Mouse (Mus musculus) spleen, adult 18-20 months (tissue): ENCODE measurements around the gene 6030468B19Rik.

Source experiments
- DNase-seq, 2 experiments: peaks; one replicate each; pipeline ENCODE4 v3.0.0; 2022; ENCODE audit warnings: mixed read lengths in 2 of 2

Gene 6030468B19Rik

DNA sequence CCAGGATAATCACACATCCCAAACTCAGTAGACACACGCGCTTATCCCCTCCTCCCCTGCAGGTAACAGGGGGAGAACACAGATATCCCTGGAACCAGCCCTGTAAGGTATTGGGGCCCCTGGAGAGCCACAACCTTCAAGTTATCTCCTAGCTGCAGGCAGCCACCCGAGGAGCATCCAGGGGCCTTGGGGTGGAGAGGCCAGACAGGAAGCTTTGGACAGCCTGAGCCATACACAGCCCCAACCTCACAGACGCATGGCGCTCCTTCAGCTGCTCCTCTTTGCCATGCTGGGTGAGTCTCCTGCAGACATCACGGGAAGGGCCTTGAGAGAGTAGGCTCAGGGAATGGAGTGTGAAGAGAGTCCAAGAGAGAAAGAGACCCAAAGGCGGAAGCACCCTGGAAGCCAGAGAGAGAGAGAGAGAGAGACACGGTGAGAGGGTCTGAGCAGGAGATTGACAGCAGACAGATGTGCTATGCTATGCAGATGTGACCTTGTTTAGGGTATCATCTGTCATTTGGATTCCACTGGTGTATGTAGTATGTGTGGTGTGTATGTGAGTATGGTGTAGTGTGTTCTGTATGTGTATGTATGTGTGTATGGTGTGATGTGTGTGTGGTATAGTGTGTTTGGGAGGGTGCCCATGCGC lies at the start of gene 6030468B19Rik:
Gene 6030468B19Rik, plus strand, starts transcription at position 150 of the 649 bp plus-strand sequence.
- DNase-seq: no peak

DNA sequence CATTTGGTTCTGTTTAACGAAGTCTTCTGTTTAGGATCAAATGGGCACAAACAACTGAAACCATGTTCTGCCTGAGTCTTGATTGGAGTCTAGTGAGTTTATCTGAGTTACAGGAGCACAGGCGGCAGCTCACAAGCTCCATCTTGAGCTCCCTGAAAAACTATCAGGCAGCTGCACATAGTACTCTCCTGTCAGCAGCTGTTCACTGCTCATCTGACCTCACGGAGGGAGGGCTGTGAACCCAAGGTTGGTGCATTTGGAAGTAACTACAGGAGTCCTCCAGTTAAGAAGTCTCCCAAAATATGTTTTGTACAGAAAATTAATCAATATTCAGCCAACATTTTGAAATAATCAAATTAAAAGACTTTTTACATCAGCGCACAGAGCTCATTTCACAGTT lies 48.8 kb upstream of the 6030468B19Rik start:
- DNase-seq: no peak

DNA sequence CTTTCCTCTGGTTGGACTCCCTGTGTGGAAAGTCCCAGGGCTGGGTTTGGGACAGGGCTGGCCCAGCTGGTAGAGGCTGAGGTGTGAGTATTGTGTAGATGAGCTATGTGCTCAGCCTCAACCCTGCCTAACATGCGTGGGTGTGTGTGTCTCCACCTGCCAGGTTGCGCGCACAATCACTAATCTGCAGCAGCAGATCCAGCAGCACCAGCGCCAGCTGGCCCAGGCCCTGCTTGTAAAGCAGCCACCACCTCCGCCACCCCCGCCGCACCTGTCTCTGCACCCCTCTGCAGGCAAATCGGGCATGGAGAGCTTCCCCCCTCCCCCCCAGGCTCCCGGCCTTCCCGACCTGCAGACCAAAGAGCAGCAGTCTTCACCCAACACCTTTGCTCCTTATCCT lies 48.0 kb upstream of the 6030468B19Rik start:
- no peak for DNase-seq

DNA sequence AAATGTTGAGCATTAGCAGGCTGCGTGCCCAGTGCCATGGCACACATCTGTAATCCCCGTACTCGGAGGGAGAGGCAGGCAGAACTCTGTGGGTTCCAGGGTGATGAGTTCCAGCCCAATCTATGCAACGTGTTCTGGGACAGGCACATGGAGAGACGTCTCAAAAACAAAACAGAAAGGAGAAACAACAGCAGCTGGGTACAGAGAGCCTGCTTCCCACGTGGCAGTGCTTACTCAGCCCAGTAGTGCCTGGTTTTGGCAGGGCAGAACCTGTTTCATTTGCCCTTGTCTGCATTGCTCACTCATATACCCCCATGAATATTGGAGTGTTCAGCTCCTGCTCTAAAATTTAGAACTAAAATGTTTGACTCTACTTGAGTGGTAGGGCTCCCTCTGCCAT lies 45.9 kb upstream of the 6030468B19Rik start:
- DNase-seq: no peak

DNA sequence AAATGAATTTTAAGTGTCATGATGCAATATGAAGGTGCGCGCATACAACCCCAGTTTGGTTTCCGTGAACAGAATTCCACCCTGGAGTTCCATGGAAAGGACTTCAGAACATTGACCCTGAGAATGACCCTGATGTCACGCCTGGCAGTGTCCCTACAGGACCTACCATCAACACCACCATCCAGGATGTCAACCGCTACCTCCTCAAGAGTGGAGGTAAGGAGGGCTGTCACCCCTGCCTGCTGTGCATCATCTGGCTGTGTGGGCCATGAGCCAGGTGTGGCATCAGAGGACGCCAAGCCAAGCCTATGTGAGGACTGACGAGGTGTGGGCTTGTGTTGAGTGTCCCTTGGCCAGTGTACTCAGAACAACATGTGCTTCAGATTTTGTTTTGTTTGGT lies 41.6 kb upstream of the 6030468B19Rik start:
- DNase-seq: no peak

DNA sequence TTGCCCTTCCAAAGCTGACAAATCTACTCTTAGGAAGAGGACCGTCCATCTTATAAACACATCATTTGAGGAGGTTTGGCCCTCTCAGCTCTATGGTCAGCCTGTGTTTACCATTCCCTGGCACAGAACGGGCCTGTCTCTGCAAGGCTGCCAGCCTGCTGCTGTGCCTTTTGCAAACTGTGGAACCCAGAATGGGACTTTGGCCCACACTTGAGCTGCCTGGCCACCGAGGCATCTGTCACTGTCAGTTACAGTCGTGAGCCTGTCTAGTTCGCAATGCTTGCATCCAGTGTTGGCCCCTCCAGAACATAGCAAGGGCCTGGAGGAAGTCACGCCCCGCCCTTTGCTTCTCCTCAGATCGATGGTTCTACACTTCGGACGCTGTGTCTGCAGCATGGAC lies 38.2 kb upstream of the 6030468B19Rik start:
- DNase-seq: no peak

DNA sequence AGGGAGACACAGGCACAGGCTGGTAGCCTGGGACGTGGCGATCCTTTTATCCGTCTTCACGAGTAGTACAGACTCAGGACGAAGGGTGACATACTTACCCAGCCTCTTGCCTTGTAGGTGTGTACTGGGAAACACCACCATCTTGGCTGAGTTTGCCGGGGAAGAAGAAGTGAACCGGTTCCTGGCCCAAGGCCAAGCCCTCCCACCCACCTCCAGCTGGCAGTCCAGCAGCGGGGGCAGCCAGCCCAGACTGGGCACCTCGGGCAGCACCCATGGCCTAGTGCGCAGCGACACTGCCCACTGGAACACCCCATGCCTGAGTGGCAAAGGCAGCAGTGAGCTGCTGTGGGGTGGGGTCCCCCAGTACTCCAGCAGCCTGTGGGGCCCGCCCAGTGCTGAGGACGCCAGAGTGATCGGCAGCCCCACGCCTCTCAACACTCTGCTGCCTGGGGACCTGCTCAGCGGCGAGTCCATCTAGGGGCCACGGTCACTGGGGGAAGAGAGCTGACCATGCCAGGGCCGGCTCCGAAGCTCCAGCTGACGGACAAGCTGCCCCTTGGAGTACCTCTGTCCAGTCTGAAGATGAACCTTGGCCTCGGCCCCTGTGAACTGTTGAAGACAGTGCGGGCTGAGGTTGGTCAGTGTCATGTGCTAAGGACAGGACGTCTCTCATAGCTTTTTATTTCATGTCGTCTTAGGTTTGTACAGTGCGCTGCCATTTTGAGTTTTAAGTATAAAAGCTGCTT lies 36.9 kb upstream of the 6030468B19Rik start:
- no peak for DNase-seq

DNA sequence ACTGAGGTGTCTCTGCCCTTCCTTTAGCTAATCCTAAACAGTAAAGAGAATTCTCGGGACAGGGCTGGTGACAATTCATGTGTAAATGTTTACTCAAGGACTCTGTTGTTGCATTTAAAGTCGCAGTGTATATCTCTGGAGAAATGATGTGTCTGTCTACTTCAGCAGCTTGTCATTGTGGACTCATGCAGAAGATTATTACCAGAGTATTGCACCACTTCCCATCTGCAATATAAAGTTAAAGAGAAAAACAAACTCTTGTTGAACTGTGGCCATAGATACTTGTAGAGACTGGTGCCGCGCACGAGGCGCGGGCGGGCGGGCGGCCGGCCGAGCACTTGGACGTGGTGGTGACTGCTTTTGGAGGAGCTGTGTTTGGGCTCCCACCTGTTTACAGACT lies 35.7 kb upstream of the 6030468B19Rik start:
- no peak for DNase-seq

DNA sequence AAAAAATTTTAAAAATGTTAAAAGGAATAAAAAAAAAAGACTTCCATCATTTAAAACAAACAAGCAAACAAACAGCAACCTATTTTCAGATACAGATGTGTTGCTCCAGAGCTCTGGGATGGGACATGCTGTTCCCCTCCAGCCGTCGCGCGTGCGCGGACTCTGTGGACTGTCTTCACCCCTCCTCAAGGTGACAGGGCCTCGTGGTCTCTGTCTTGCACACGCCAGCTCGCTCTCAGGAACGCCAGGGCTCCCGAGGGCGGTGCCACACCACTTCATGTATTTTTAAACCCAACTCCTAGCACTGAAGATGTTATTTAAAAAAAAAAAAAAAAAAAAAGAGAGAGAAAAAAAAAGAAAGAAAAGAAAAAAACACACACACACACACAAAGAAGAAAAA lies 35.2 kb upstream of the 6030468B19Rik start:
- DNase-seq: no peak

DNA sequence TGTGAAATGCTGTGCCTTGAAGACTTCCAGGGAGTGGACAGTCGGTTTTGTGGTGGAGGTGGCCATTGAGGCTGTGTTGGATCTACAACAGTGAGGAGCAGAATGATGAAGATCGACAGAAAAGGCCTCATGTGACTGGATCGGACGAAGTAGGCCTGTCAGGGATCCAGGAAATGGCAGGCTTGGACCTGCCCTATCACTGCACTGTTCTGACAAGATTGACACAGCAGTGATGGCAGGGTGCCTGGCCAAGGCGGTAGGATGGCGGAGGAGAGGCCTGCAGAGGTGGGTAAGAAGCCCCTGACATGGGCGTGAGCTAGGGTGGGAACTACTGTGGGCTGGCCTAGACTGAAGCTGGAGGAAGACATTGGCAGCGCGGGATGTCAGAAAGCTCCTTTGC lies 33.1 kb upstream of the 6030468B19Rik start:
- DNase-seq: no peak

DNA sequence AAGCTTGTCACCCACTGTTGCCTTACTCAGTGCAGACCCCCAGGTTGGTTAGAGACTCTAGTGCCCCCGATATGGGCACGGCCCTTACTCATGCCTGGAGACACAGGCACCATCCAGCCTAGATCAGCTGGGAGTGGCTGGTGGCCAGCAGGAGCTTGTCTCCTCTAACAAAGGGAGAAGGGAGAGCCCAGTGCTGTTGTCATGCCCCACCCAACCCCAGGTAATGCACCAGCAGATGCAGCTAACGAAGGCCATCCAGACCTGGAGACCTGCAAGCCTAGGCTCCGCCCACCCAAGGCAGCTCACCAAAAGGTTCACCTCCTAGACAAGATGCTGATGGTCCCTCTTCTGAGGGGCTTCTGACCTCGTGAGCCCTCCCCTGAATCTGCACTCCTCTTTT lies 32.1 kb upstream of the 6030468B19Rik start:
- no peak for DNase-seq

DNA sequence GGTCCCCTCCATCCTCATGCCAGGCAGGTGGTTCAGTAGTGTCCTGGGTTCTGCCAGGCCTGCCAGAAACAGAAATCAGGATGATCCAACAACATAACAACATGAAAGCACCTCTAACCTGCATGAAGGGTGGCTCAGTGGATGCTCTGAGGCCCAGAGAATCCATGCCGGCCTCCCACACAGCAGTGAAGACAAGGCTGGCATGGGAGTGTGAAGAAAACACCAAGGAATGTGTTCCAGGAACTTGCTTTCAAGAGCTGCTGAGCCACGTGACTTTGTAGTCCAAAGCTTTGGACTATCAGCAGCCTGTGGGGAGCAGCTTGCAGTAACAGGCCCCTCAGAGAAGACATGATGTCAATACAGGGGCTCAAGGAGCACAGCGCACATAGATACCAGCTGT lies 31.2 kb upstream of the 6030468B19Rik start:
- no peak for DNase-seq

DNA sequence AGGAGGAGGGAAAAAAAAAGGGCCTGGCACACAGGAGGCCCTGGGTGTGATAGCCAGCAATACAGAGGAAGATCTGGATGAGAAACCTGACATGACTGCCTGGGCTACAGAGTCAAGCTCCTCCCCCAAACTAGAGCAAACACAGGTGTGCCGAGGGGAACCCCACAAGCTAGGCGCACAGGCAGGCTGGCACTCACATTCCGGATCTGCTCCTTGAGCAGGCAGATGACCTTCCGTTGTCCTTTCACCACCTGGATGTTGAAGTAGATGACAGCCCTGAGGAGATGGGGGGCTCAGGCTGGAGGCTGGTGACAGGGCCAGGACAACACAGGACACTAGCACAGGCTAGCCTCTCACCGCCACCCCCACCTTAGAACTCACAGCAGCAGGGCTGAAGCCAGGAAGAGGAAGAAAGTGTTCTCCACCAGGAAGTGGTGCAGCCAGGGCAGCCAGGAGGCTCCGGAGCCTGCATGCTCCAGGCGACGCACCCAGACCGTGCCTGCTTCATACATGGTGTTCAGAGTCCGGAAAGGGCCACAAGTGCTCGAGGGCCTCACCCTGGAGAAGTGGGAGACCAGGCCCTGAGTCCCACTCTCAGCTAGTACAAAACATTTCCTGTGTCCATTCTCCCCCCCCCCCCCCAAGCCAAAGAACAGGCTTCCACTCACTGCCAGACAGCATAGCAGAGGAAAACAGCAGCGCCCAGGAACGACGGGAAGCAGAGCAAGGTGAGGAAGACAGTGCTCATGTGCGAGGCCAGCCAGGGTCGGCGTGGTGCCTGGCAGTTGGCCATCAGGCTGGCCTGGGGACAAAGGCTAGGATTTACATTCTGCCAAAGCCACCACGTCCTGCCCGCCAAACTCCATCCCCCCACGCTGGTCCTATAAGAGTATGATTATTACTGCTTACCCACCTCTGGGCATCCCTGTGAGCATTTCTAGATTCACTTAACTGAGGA lies 28.5 kb upstream of the 6030468B19Rik start:
- DNase-seq: no peak

DNA sequence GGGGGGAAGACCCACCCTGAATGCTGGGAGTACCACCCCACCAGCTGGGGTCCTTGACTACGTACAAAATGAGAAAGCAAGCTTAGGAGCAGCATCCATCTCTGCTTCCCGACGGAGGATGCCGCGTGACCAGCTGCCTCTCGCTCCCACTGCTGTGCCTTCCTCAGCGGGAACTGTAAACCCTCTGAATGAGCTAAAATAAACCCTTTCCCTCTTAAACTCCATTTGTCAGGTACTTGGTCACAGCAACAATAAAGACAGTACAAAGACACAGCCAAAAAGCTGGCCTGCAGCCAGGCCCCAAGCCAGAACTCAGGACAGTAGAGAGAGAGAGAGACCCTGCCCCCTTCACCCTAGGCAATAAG lies 27.8 kb upstream of the 6030468B19Rik start:
- DNase-seq: no peak

DNA sequence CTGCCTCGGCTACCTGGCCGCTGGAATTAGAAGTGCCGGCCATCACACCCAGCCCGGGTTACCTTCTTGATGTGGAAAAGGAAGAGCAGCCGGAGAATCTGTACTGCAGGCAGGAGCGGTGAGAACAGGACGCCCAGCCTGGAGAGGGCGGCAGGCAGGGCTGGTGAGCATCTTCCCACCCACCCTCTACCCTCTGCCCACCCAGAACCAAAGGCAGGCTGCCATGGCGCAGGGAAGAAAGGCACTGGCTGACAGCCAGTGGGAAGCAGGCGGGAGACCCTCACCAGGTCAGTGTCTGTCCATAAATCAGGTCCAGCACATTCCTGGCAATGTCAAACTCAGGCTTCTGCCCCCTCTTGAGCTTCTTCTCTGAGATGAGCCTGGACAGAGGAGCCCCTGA lies 27.1 kb upstream of the 6030468B19Rik start:
- no peak for DNase-seq

DNA sequence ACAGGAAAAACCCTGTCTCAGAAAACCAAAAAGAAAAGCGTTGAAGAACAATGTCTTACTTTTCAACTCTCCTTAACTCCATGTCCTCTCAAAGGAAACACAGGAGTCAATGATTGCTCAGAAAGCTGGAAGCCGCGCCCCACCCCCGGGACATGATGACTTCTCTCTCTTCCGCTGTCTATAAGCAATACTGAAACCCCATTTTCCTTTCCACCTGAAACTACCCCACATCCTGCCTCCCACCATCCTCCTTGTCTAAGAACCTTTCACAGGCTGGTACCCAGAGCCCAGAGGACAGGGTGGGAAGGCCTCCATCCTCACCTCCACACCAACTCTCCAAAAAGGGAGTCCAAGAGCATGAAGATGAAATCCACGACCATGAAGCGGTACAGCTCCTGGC lies 25.1 kb upstream of the 6030468B19Rik start:
- no peak for DNase-seq

DNA sequence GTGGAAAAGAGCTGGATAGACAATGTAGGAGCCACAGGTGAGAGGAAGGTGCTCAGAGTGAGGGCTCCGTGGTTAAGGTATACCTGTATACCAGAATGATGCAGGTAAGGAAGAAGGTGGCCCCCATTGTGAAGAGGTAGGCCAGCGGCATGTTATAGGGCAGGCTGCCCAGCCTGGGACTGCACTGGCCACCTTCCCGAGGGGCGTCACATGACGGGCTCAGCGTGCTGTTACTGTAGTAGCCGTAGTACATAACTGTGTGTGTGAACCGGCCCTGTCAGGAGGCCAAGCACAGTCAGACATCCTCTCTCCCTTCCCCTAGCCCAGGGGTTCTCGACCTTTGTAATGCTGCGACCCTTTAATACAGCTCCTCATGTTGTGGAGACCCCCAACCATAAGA lies 22.5 kb upstream of the 6030468B19Rik start:
- DNase-seq: no peak

DNA sequence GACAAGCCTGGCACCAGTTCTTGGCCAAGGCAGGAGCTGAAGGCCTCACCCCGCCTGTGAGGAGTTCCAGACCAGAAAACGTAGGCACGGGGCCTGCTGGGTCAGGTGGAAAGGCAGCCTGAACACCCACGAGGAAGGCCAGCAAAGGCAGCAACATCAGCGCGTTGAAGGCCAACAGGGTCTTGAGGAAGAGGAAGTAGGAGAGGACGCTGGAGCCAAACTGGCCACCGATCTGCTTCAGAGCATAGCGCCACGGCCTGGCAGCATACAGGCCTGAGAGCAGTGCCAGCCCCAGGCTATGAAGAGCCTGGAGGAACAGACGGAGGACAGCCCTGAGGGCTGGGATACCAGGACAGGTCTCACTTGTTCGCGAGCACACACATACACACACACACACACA lies 21.9 kb upstream of the 6030468B19Rik start:
- DNase-seq: no peak

DNA sequence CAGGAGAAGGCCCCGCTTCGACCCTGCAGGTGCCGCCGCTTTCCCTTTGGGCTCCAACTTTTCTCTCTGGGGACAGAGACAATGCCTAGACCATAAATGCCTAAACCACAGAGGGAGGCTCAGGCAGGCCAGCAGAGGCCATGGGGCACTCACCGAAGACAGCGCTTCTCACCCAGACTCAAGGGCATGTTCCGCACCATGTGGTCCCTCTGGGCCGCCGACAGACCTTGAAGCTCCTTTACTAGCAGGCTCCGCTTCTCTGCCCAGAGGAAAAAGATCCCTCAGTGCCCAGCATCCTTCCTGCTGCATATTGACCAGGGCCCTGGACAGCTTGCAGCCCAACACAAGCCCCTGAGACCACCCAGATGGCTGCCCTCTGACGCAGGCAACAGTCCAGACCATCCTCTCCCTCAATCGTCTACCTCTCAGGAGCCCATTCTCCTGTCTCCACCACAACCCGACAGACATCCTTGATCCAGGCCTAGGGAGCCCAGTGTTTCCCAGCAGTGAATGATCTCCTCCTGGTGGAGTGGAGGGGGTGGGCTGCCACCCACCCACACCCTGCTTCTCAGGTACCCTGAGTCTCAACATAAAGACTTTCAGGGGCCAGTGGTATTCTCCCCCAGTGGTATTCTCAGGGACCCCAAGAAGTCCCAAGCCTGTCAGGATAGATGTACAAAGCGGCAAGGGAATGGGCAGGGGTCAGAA lies 21.2 kb upstream of the 6030468B19Rik start:
- DNase-seq: no peak

DNA sequence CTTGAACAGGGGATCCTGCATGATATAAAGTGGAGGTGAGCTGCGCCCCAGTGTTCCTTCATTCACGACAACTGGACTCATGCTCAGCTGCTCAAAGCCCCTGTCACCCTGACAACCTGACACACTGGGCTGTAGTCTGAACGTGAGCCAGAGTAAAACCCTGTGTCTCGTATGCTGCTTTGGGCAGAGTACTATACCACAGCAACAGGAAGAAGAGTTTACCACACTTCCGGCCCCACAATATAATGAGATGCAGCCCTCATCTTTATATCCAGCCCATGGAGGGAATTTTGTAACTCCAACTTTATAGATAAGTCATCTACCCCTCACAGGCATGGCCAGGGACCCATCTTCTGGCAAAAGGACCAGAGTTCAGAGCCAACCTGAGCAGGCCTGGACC lies 20.3 kb upstream of the 6030468B19Rik start:
- DNase-seq: no peak

DNA sequence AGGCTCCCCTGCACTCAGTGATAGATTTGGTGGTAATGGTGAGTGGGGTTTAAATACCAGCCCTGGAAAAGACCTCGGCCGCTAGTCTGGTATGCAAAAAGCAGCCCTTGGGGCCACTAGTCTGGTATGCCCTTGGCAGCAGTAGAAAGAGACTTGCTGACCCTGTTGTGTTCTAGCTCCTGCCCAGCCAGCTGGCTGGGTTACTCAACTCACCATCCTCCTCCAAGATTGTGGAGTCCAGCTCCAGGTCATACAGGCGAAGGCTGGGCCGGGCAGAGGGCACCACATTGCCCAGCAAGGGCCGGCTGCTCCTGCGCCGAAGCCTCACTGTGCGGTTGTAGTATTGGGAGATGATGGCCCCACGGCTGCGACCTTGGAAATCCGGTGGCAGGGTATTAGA lies 19.4 kb upstream of the 6030468B19Rik start:
- no peak for DNase-seq

DNA sequence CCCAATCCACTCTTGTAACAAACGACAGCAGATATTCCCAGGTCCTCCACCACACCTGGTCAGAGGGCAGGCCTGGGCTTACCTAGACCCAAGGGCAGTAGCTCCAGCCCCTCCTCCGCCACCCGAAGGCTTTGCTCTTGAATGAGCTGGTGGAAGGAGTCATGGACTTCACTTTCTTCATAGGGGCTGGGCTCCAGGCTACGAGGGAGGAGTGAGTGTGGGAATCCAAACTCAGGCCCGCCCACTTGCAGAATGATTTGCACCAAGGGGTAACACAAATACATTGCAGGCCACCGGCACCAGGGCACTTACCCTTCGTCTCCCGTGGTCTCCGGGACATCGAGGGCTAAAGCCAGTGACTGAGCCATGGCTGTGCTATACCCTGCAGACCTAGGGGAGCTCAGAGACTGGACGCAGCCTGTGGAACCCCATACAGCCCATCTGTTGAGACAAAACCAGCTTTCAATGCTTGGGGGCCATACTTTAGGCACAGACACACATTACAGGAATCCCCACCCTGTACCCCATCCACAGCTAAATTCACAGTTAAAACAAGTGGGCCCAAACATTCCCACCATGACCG lies 18.5 kb upstream of the 6030468B19Rik start:
- no peak for DNase-seq
